Mouse (Mus musculus): ENCODE measurements around the gene Riox1. TPM values are rescaled to one million over a fixed set of nuclear protein-coding genes. Genes with fewer than 3 reads are reported as not detected.
"Not testable (repeated sequence)": the region's sequence is repeated elsewhere in the genome, so short reads cannot be mapped to it uniquely, and the experiment has no call there.

Riox1 gene
- polyA plus RNA-seq, 1 experiment from 2014 or later: 22.8 TPM

GRCm38 (mm10) chr12:83926061-83926460 lies 24.3 kb upstream of the Riox1 start:
- no peak for ATAC-seq
- no peaks in the 10 kb centered on the region for H3K9me3 ChIP-seq (replicated peaks)
- H3K36me3 ChIP-seq: no peaks in the 10 kb centered on the region
- H3K27ac ChIP-seq: no peak overlapping the region
- H3K9ac ChIP-seq: no peak overlapping the region
- WGBS (ENCODE audit: insufficient replicate concordance): 67% methylated on average over 2 of the region's 2 CpGs
- H3K27me3 ChIP-seq (replicated peaks): no peaks in the 10 kb centered on the region
- no peak overlapping the region for H3K4me2 ChIP-seq
- H3K4me1 ChIP-seq: peaks cover 48% of the 10 kb centered on the region
- no peak overlapping the region for H3K4me3 ChIP-seq

- ATAC-seq: no peak
- H3K36me3 ChIP-seq: no peaks in the 10 kb centered on the region
- H3K9me3 ChIP-seq (replicated peaks): no peaks in the 10 kb centered on the region
- H3K4me3 ChIP-seq: no peak overlapping the region
- no peak overlapping the region for H3K27ac ChIP-seq
- H3K9ac ChIP-seq: no peak overlapping the region
- WGBS (ENCODE audit: insufficient replicate concordance): 27% methylated on average over 4 of the region's 4 CpGs
- H3K4me2 ChIP-seq: no peak overlapping the region
- H3K4me1 ChIP-seq: peaks cover 44% of the 10 kb centered on the region
- no peaks in the 10 kb centered on the region; the same call in 1 of the 2 replicates for H3K27me3 ChIP-seq (replicated peaks)
Measured at GRCm38 (mm10) chr12:83927747-83928146, 22.7 kb upstream of the Riox1 start.

- Histone ChIP-seq H3K4me2 (no peak overlapping the region), H3K9me3 (replicated peaks) (no peaks in the 10 kb centered on the region), H3K27ac (no peak overlapping the region), H3K4me3 (no peak overlapping the region), H3K27me3 (replicated peaks) (peaks cover 3% of the 10 kb centered on the region; the same call in 1 of the 2 replicates), H3K4me1 (peaks cover 29% of the 10 kb centered on the region), H3K9ac (no peak overlapping the region), H3K36me3 (no peaks in the 10 kb centered on the region)
- no peak for ATAC-seq
- WGBS (ENCODE audit: insufficient replicate concordance): 10% methylated on average over 2 of the region's 2 CpGs
Measured at GRCm38 (mm10) chr12:83929186-83929804, 21.1 kb upstream of the Riox1 start.

- Histone ChIP-seq H3K9me3 (replicated peaks) (no peaks in the 10 kb centered on the region), H3K4me1 (peaks cover 40% of the 10 kb centered on the region), H3K4me2 (no peak overlapping the region), H3K27me3 (replicated peaks) (0 out of 2 replicates have a peak, but pooled peaks cover 3% of the 10 kb centered on the region), H3K4me3 (no peak overlapping the region), H3K27ac (no peak overlapping the region), H3K36me3 (no peaks in the 10 kb centered on the region), H3K9ac (no peak overlapping the region)
- 64% methylated on average over 10 of the region's 10 CpGs for WGBS (ENCODE audit: insufficient replicate concordance)
- no peak for ATAC-seq
Measured at GRCm38 (mm10) chr12:83937600-83937999, 12.8 kb upstream of the Riox1 start.

- H3K4me1 ChIP-seq: peaks cover 40% of the 10 kb centered on the region
- not testable (repeated sequence) for H3K36me3 ChIP-seq; H3K4me2 ChIP-seq; H3K9ac ChIP-seq; H3K27me3 ChIP-seq (replicated peaks); ATAC-seq; H3K4me3 ChIP-seq; H3K9me3 ChIP-seq (replicated peaks); H3K27ac ChIP-seq
- 52% methylated on average over 1 of the region's 1 CpGs for WGBS (ENCODE audit: insufficient replicate concordance)
Measured at GRCm38 (mm10) chr12:83938592-83938991, 11.8 kb upstream of the Riox1 start.

- Histone ChIP-seq H3K9ac (no peak overlapping the region), H3K36me3 (no peaks in the 10 kb centered on the region), H3K27ac (no peak overlapping the region), H3K4me1 (peaks cover 40% of the 10 kb centered on the region), H3K4me2 (no peak overlapping the region), H3K4me3 (no peak overlapping the region), H3K9me3 (replicated peaks) (no peaks in the 10 kb centered on the region), H3K27me3 (replicated peaks) (no peaks in the 10 kb centered on the region)
- ATAC-seq: no peak
- 74% methylated on average over 2 of the region's 2 CpGs for WGBS (ENCODE audit: insufficient replicate concordance)
Measured at GRCm38 (mm10) chr12:83939332-83939731, 11.1 kb upstream of the Riox1 start.

GRCm38 (mm10) chr12:83940031-83940430 lies 10.4 kb upstream of the Riox1 start:
- H3K9ac ChIP-seq: no peak overlapping the region
- 59% methylated on average over 4 of the region's 4 CpGs for WGBS (ENCODE audit: insufficient replicate concordance)
- H3K36me3 ChIP-seq: no peaks in the 10 kb centered on the region
- H3K4me3 ChIP-seq: no peak overlapping the region
- ATAC-seq: no peak
- H3K9me3 ChIP-seq (replicated peaks): no peaks in the 10 kb centered on the region
- H3K27me3 ChIP-seq (replicated peaks): no peaks in the 10 kb centered on the region
- no peak overlapping the region for H3K27ac ChIP-seq
- H3K4me1 ChIP-seq: peaks cover 40% of the 10 kb centered on the region
- no peak overlapping the region for H3K4me2 ChIP-seq

GRCm38 (mm10) chr12:83941938-83942337 lies 8.5 kb upstream of the Riox1 start:
- peak overlapping the region; percentile 40 for H3K4me2 ChIP-seq
- WGBS (ENCODE audit: insufficient replicate concordance): 52% methylated on average over 3 of the region's 3 CpGs
- peak; percentile 49 for ATAC-seq

GRCm38 (mm10) chr12:83947260-83947811 lies 3.1 kb upstream of the Riox1 start:
- Histone ChIP-seq H3K9ac (no peak overlapping the region), H3K4me2 (peak overlapping the region; percentile 19), H3K36me3 (peaks cover 6% of the 10 kb centered on the region), H3K27me3 (replicated peaks) (no peaks in the 10 kb centered on the region), H3K27ac (peak overlapping the region; percentile 38; the same call in 1 of the 2 replicates), H3K4me3 (no peak overlapping the region), H3K9me3 (replicated peaks) (0 out of 2 replicates have a peak, but pooled peaks cover 3% of the 10 kb centered on the region), H3K4me1 (peaks cover 50% of the 10 kb centered on the region)
- ATAC-seq: no peak
- WGBS (ENCODE audit: insufficient replicate concordance): 40% methylated on average over 8 of the region's 8 CpGs

More at GRCm38 (mm10) chr12:83941938-83942337, 8.5 kb upstream of the Riox1 start:
- H3K9me3 ChIP-seq (replicated peaks): 0 out of 2 replicates have a peak, but pooled peaks cover 3% of the 10 kb centered on the region
- H3K9ac ChIP-seq: no peak overlapping the region
- peaks cover 41% of the 10 kb centered on the region for H3K4me1 ChIP-seq
- H3K27me3 ChIP-seq (replicated peaks): no peaks in the 10 kb centered on the region
- no peaks in the 10 kb centered on the region for H3K36me3 ChIP-seq
- H3K27ac ChIP-seq: peak overlapping the region; percentile 45; the same call in 1 of the 2 replicates
- no peak overlapping the region for H3K4me3 ChIP-seq

GRCm38 (mm10) chr12:83949043-83949442 lies 1.4 kb upstream of the Riox1 start:
- ATAC-seq: no peak
- 0 out of 2 replicates have a peak overlapping the region, but pooled peaks have one; percentile 87 for H3K9ac ChIP-seq
- H3K4me2 ChIP-seq: peak overlapping the region; percentile 99
- H3K36me3 ChIP-seq: peaks cover 21% of the 10 kb centered on the region
- WGBS (ENCODE audit: insufficient replicate concordance): 18% methylated on average over 4 of the region's 4 CpGs
- H3K4me3 ChIP-seq: peak overlapping the region; percentile 87
- peaks cover 64% of the 10 kb centered on the region for H3K4me1 ChIP-seq
- H3K9me3 ChIP-seq (replicated peaks): 0 out of 2 replicates have a peak, but pooled peaks cover 3% of the 10 kb centered on the region
- H3K27ac ChIP-seq: peak overlapping the region; percentile 84
- no peaks in the 10 kb centered on the region for H3K27me3 ChIP-seq (replicated peaks)

GRCm38 (mm10) chr12:83949776-83950492 lies 474 bp upstream of the Riox1 start:
- no peak for ATAC-seq
- Histone ChIP-seq H3K27ac (peak overlapping the region; percentile 84), H3K4me1 (peaks cover 68% of the 10 kb centered on the region)

More at GRCm38 (mm10) chr12:83949776-83950492, 474 bp upstream of the Riox1 start:
- H3K4me2 ChIP-seq: peak overlapping the region; percentile 99
- peak overlapping the region; percentile 87 for H3K4me3 ChIP-seq
- 0 out of 2 replicates have a peak, but pooled peaks cover 3% of the 10 kb centered on the region for H3K9me3 ChIP-seq (replicated peaks)
- peak overlapping the region; percentile 87 for H3K9ac ChIP-seq
- H3K27me3 ChIP-seq (replicated peaks): no peaks in the 10 kb centered on the region
- WGBS (ENCODE audit: insufficient replicate concordance): 17% methylated on average over 11 of the region's 11 CpGs
- H3K36me3 ChIP-seq: peaks cover 21% of the 10 kb centered on the region
